Mouse (Mus musculus): ENCODE results near the gene Mrps24.
A peak's percentile ranks its signal among the peaks of the same experiment; 100 is the strongest.

The Mrps24 gene

GRCm38 (mm10) chr11:5715630-5716105 is at the start of gene Mrps24:
Mrps24 (minus strand) TSS chr11:5715680.
- no peak for DNase-seq (ENCODE audit: low spot score in 2 of 2)

- no peak for DNase-seq (ENCODE audit: low spot score in 2 of 2)
Observed at GRCm38 (mm10) chr11:5762633-5762982, 47.1 kb upstream of the Mrps24 start.

GRCm38 (mm10) chr11:5761820-5762632 is 46.5 kb upstream of the Mrps24 start, which contains the start of gene Urgcp:
Urgcp (minus strand) TSS chr11:5762376.
- peak; percentile 76 to 86 for DNase-seq (ENCODE audit: low spot score in 2 of 2)

GRCm38 (mm10) chr11:5753755-5754154 is 38.3 kb upstream of the Mrps24 start:
- no peak for DNase-seq (ENCODE audit: low spot score in 2 of 2)

GRCm38 (mm10) chr11:5744951-5745350 is 29.5 kb upstream of the Mrps24 start:
- DNase-seq (ENCODE audit: low spot score in 2 of 2): no peak

- DNase-seq (ENCODE audit: low spot score in 2 of 2): no peak
Observed at GRCm38 (mm10) chr11:5742106-5742505, 26.6 kb upstream of the Mrps24 start.

GRCm38 (mm10) chr11:5740965-5741627 is 25.6 kb upstream of the Mrps24 start:
- peak; percentile 45 to 57 for DNase-seq (ENCODE audit: low spot score in 2 of 2)

GRCm38 (mm10) chr11:5740599-5740964 is 25.1 kb upstream of the Mrps24 start:
- peak in 1 of 2 experiments; percentile 20 for DNase-seq (ENCODE audit: low spot score in 2 of 2)

GRCm38 (mm10) chr11:5739846-5740245 is 24.4 kb upstream of the Mrps24 start:
- DNase-seq (ENCODE audit: low spot score in 2 of 2): no peak

- DNase-seq (ENCODE audit: low spot score in 2 of 2): no peak
Observed at GRCm38 (mm10) chr11:5738888-5739632, 23.6 kb upstream of the Mrps24 start.

GRCm38 (mm10) chr11:5737137-5737536 is 21.7 kb upstream of the Mrps24 start:
- DNase-seq (ENCODE audit: low spot score in 2 of 2): no peak

- DNase-seq (ENCODE audit: low spot score in 2 of 2): no peak
Observed at GRCm38 (mm10) chr11:5734323-5734722, 18.8 kb upstream of the Mrps24 start.

- DNase-seq (ENCODE audit: low spot score in 2 of 2): no peak
Observed at GRCm38 (mm10) chr11:5732401-5732800, 16.9 kb upstream of the Mrps24 start.

GRCm38 (mm10) chr11:5729582-5729981 is 14.1 kb upstream of the Mrps24 start:
- DNase-seq (ENCODE audit: low spot score in 2 of 2): no peak

- no peak for DNase-seq (ENCODE audit: low spot score in 2 of 2)
Observed at GRCm38 (mm10) chr11:5718611-5719354, 3.3 kb upstream of the Mrps24 start.

GRCm38 (mm10) chr11:5716938-5717705 is 1.6 kb upstream of the Mrps24 start:
- no peak for DNase-seq (ENCODE audit: low spot score in 2 of 2)

GRCm38 (mm10) chr11:5716246-5716645 is 766 bp upstream of the Mrps24 start:
- DNase-seq (ENCODE audit: low spot score in 2 of 2): no peak

GRCm38 (mm10) chr11:5715179-5715578 is 301 bp downstream of the Mrps24 start:
- no peak for DNase-seq (ENCODE audit: low spot score in 2 of 2)

GRCm38 (mm10) chr11:5707530-5708353 is 7.7 kb downstream of the Mrps24 start:
- DNase-seq (ENCODE audit: low spot score in 2 of 2): peak; percentile 61 to 72

All from frontal cortex, postnatal 25 days (tissue).